Mouse (Mus musculus): ENCODE measurements at regions not wholly inside any gene's neighbourhood (a gene's known extent, or its start where the extent isn't known, plus 50 kb on each side); places are given as distances from the start of the nearest gene placed in this dataset.

- WGBS = 26% methylated on average over 4 of the region's 4 CpGs
- H3K36me3 ChIP-seq (ENCODE audit: control insufficient read depth, insufficient read depth, low read length) = no peaks in the 10 kb centered on the region
- DNase-seq (ENCODE audit: low spot score) = no peak
These were observed 64.8 kb downstream of the Dll1 start for GRCm38 (mm10) chr17:15311822-15312221.

DNA sequence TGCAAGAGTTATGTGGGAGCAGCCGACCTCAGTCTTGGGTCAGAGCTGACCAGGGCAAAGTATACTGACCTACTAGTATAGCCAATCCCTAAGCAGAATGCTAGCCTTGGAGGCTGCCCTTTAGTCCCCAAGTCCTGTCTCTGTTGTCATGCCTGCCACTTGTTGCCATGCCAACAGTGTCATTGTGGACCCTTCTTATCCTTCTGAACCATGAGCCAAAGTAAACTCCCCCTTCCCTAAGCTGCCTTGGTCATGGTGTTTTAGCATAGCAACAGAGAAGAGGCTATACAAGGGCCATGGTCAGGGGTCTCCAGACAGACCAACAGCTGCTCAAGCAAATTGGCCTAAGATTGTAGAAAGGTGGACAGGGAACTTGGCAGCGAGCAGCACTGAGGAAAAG, 66.2 kb downstream of the Dll1 start:
- H3K4me1 ChIP-seq (ENCODE audit: control insufficient read depth, insufficient read depth, low read length) = no peaks in the 10 kb centered on the region
- no peak overlapping the region for H3K4me3 ChIP-seq (ENCODE audit: low read depth, low read length)
- no peak for DNase-seq (ENCODE audit: low spot score)
- H3K9ac ChIP-seq (ENCODE audit: low read length) = no peak overlapping the region
- ATAC-seq (ENCODE audit: insufficient number of reproducible peaks, low FRiP score, low TSS enrichment, low read depth) = no peak
- no peaks in the 10 kb centered on the region for H3K9me3 ChIP-seq (ENCODE audit: control insufficient read depth, low read length)
- H3K27ac ChIP-seq (replicated peaks; ENCODE audit: low read depth, low read length) = no peak overlapping the region
- H3K4me2 ChIP-seq (ENCODE audit: low read depth, severe bottlenecking) = no peak overlapping the region
- WGBS = 71% methylated on average over 2 of the region's 2 CpGs
- H3K36me3 ChIP-seq (ENCODE audit: control insufficient read depth, insufficient read depth, low read length) = no peaks in the 10 kb centered on the region
- H3K27me3 ChIP-seq (ENCODE audit: control insufficient read depth, insufficient read depth, low read length) = no peaks in the 10 kb centered on the region

More at GRCm38 (mm10) chr17:15311822-15312221, 64.8 kb downstream of the Dll1 start:
- Histone ChIP-seq H3K27me3 (ENCODE audit: control insufficient read depth, insufficient read depth, low read length) (no peaks in the 10 kb centered on the region), H3K9me3 (ENCODE audit: control insufficient read depth, low read length) (no peaks in the 10 kb centered on the region), H3K4me2 (ENCODE audit: low read depth, severe bottlenecking) (no peak overlapping the region), H3K27ac (replicated peaks; ENCODE audit: low read depth, low read length) (no peak overlapping the region), H3K4me3 (ENCODE audit: low read depth, low read length) (no peak overlapping the region), H3K9ac (ENCODE audit: low read length) (no peak overlapping the region), H3K4me1 (ENCODE audit: control insufficient read depth, insufficient read depth, low read length) (no peaks in the 10 kb centered on the region)
- no peak for ATAC-seq (ENCODE audit: insufficient number of reproducible peaks, low FRiP score, low TSS enrichment, low read depth)

- ATAC-seq (ENCODE audit: insufficient number of reproducible peaks, low FRiP score, low TSS enrichment, low read depth) (no peak), DNase-seq (ENCODE audit: low spot score) (no peak)
- no peaks in the 10 kb centered on the region for H3K4me1 ChIP-seq (ENCODE audit: control insufficient read depth, insufficient read depth, low read length)
- H3K4me3 ChIP-seq (ENCODE audit: low read depth, low read length) = no peak overlapping the region
- H3K4me2 ChIP-seq (ENCODE audit: low read depth, severe bottlenecking) = no peak overlapping the region
- H3K27me3 ChIP-seq (ENCODE audit: control insufficient read depth, insufficient read depth, low read length) = no peaks in the 10 kb centered on the region
- H3K9me3 ChIP-seq (ENCODE audit: control insufficient read depth, low read length) = no peaks in the 10 kb centered on the region
- no peaks in the 10 kb centered on the region for H3K36me3 ChIP-seq (ENCODE audit: control insufficient read depth, insufficient read depth, low read length)
- H3K27ac ChIP-seq (replicated peaks; ENCODE audit: low read depth, low read length) = no peak overlapping the region
- WGBS = 53% methylated on average over 1 of the region's 1 CpGs
- no peak overlapping the region for H3K9ac ChIP-seq (ENCODE audit: low read length)
These were observed 74.6 kb downstream of the Dll1 start for GRCm38 (mm10) chr17:15302110-15302509.

- Histone ChIP-seq H3K36me3 (ENCODE audit: control insufficient read depth, insufficient read depth, low read length) (no peaks in the 10 kb centered on the region), H3K9me3 (ENCODE audit: control insufficient read depth, low read length) (no peaks in the 10 kb centered on the region), H3K4me2 (ENCODE audit: low read depth, severe bottlenecking) (no peak overlapping the region), H3K27ac (replicated peaks; ENCODE audit: low read depth, low read length) (no peak overlapping the region), H3K27me3 (ENCODE audit: control insufficient read depth, insufficient read depth, low read length) (no peaks in the 10 kb centered on the region), H3K4me1 (ENCODE audit: control insufficient read depth, insufficient read depth, low read length) (no peaks in the 10 kb centered on the region), H3K9ac (ENCODE audit: low read length) (no peak overlapping the region), H3K4me3 (ENCODE audit: low read depth, low read length) (no peak overlapping the region)
- no peak for ATAC-seq (ENCODE audit: insufficient number of reproducible peaks, low FRiP score, low TSS enrichment, low read depth)
- 61% methylated on average over 13 of the region's 13 CpGs for WGBS
- no peak for DNase-seq (ENCODE audit: low spot score)
These were observed 76.8 kb downstream of the Dll1 start for GRCm38 (mm10) chr17:15299743-15300371.

- Histone ChIP-seq H3K27ac (replicated peaks; ENCODE audit: low read depth, low read length) (no peak overlapping the region), H3K36me3 (ENCODE audit: control insufficient read depth, insufficient read depth, low read length) (no peaks in the 10 kb centered on the region), H3K4me1 (ENCODE audit: control insufficient read depth, insufficient read depth, low read length) (0 out of 2 replicates have a peak, but pooled peaks cover 2% of the 10 kb centered on the region), H3K27me3 (ENCODE audit: control insufficient read depth, insufficient read depth, low read length) (no peaks in the 10 kb centered on the region), H3K4me3 (ENCODE audit: low read depth, low read length) (no peak overlapping the region), H3K4me2 (ENCODE audit: low read depth, severe bottlenecking) (no peak overlapping the region), H3K9ac (ENCODE audit: low read length) (no peak overlapping the region), H3K9me3 (ENCODE audit: control insufficient read depth, low read length) (no peaks in the 10 kb centered on the region)
- DNase-seq (ENCODE audit: low spot score) (peak; percentile 29), ATAC-seq (ENCODE audit: insufficient number of reproducible peaks, low FRiP score, low TSS enrichment, low read depth) (no peak)
- WGBS = 20% methylated on average over 5 of the region's 5 CpGs
These were observed 82.5 kb downstream of the Dll1 start for GRCm38 (mm10) chr17:15294165-15294585.

- H3K9me3 ChIP-seq (ENCODE audit: control insufficient read depth, low read length) = no peaks in the 10 kb centered on the region
- H3K9ac ChIP-seq (ENCODE audit: low read length) = no peak overlapping the region
- no peaks in the 10 kb centered on the region for H3K27me3 ChIP-seq (ENCODE audit: control insufficient read depth, insufficient read depth, low read length)
- no peak overlapping the region for H3K4me3 ChIP-seq (ENCODE audit: low read depth, low read length)
- H3K36me3 ChIP-seq (ENCODE audit: control insufficient read depth, insufficient read depth, low read length) = no peaks in the 10 kb centered on the region
- H3K4me2 ChIP-seq (ENCODE audit: low read depth, severe bottlenecking) = no peak overlapping the region
- H3K27ac ChIP-seq (replicated peaks; ENCODE audit: low read depth, low read length) = no peak overlapping the region
- ATAC-seq (ENCODE audit: insufficient number of reproducible peaks, low FRiP score, low TSS enrichment, low read depth) (no peak), DNase-seq (ENCODE audit: low spot score) (no peak)
- 0 out of 2 replicates have a peak, but pooled peaks cover 2% of the 10 kb centered on the region for H3K4me1 ChIP-seq (ENCODE audit: control insufficient read depth, insufficient read depth, low read length)
- WGBS = 87% methylated on average over 11 of the region's 11 CpGs
These were observed 84.1 kb downstream of the Dll1 start for GRCm38 (mm10) chr17:15292490-15293070.

DNA sequence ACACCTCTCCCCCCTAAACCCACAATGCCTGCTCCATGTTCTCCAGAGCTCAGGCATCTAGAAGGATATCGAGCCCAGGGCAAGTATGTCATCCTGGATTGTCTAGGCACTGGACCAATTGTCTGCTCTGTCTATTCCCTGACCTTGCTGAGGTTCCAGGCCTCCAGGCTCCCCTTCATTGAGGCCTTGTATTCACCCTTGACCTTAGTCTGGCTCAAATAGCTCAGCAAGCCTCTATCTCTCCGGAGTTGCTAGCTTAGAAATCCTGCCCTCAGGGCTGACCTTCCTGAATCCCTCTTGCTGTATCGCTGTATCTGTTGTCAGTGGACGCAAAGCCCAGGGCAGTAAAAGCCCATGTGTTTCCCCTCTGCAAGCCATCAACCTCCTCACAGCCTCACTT, 85.0 kb downstream of the Dll1 start:
- no peak for ATAC-seq (ENCODE audit: insufficient number of reproducible peaks, low FRiP score, low TSS enrichment, low read depth)
- Histone ChIP-seq H3K27me3 (ENCODE audit: control insufficient read depth, insufficient read depth, low read length) (no peaks in the 10 kb centered on the region), H3K4me2 (ENCODE audit: low read depth, severe bottlenecking) (no peak overlapping the region), H3K9ac (ENCODE audit: low read length) (no peak overlapping the region), H3K27ac (replicated peaks; ENCODE audit: low read depth, low read length) (no peak overlapping the region), H3K9me3 (ENCODE audit: control insufficient read depth, low read length) (no peaks in the 10 kb centered on the region), H3K4me3 (ENCODE audit: low read depth, low read length) (no peak overlapping the region), H3K4me1 (ENCODE audit: control insufficient read depth, insufficient read depth, low read length) (0 out of 2 replicates have a peak, but pooled peaks cover 2% of the 10 kb centered on the region), H3K36me3 (ENCODE audit: control insufficient read depth, insufficient read depth, low read length) (no peaks in the 10 kb centered on the region)
- DNase-seq (ENCODE audit: low spot score) = no peak
- 29% methylated on average over 4 of the region's 4 CpGs for WGBS

- Histone ChIP-seq H3K36me3 (ENCODE audit: control insufficient read depth, insufficient read depth, low read length) (no peaks in the 10 kb centered on the region), H3K4me3 (ENCODE audit: low read depth, low read length) (no peak overlapping the region), H3K4me2 (ENCODE audit: low read depth, severe bottlenecking) (no peak overlapping the region), H3K4me1 (ENCODE audit: control insufficient read depth, insufficient read depth, low read length) (0 out of 2 replicates have a peak, but pooled peaks cover 2% of the 10 kb centered on the region), H3K9ac (ENCODE audit: low read length) (no peak overlapping the region), H3K27ac (replicated peaks; ENCODE audit: low read depth, low read length) (no peak overlapping the region), H3K27me3 (ENCODE audit: control insufficient read depth, insufficient read depth, low read length) (no peaks in the 10 kb centered on the region), H3K9me3 (ENCODE audit: control insufficient read depth, low read length) (no peaks in the 10 kb centered on the region)
- 96% methylated on average over 1 of the region's 1 CpGs for WGBS
- DNase-seq (ENCODE audit: low spot score) (no peak), ATAC-seq (ENCODE audit: insufficient number of reproducible peaks, low FRiP score, low TSS enrichment, low read depth) (no peak)
These were observed 86.3 kb downstream of the Dll1 start for GRCm38 (mm10) chr17:15290326-15290725.

All from limb, embryonic 11.5 days (tissue).